Mouse (Mus musculus): ENCODE results near the gene Cd69. TPM values are rescaled to one million over a fixed set of nuclear protein-coding genes. Genes with fewer than 3 reads are reported as not detected.

The Cd69 gene
- polyA plus RNA-seq, 1 experiment from 2014 or later: 0.24 TPM

GRCm38 (mm10) chr6:129254949-129255602 is 20.2 kb downstream of the Cd69 start:
- no peaks in the 10 kb centered on the region for H3K27me3 ChIP-seq (replicated peaks; ENCODE audit: control insufficient read depth, insufficient read depth, low read length)
- H3K9ac ChIP-seq (ENCODE audit: low read depth, low read length): no peak overlapping the region
- H3K27ac ChIP-seq (ENCODE audit: low read length): no peak overlapping the region
- no peaks in the 10 kb centered on the region for H3K36me3 ChIP-seq (ENCODE audit: control insufficient read depth, insufficient read depth, low read length)
- no peak overlapping the region for H3K4me3 ChIP-seq (ENCODE audit: low read length)
- ATAC-seq: peak; percentile 50
- no peaks in the 10 kb centered on the region for H3K9me3 ChIP-seq (ENCODE audit: control insufficient read depth, low read length)
- no peak overlapping the region for H3K4me2 ChIP-seq (ENCODE audit: low read depth, low read length)
- WGBS: 12% methylated on average over 4 of the region's 4 CpGs
- no peaks in the 10 kb centered on the region for H3K4me1 ChIP-seq (ENCODE audit: control insufficient read depth, insufficient read depth, low read length)

GRCm38 (mm10) chr6:129254314-129254713 is 20.9 kb downstream of the Cd69 start:
- no peak overlapping the region for H3K9ac ChIP-seq (ENCODE audit: low read depth, low read length)
- H3K9me3 ChIP-seq (ENCODE audit: control insufficient read depth, low read length): no peaks in the 10 kb centered on the region
- H3K4me3 ChIP-seq (ENCODE audit: low read length): no peak overlapping the region
- peak; percentile 57 for ATAC-seq
- H3K27ac ChIP-seq (ENCODE audit: low read length): no peak overlapping the region
- 62% methylated on average over 4 of the region's 4 CpGs for WGBS
- no peaks in the 10 kb centered on the region for H3K4me1 ChIP-seq (ENCODE audit: control insufficient read depth, insufficient read depth, low read length)
- no peaks in the 10 kb centered on the region for H3K27me3 ChIP-seq (replicated peaks; ENCODE audit: control insufficient read depth, insufficient read depth, low read length)
- H3K4me2 ChIP-seq (ENCODE audit: low read depth, low read length): no peak overlapping the region
- H3K36me3 ChIP-seq (ENCODE audit: control insufficient read depth, insufficient read depth, low read length): no peaks in the 10 kb centered on the region

DNA sequence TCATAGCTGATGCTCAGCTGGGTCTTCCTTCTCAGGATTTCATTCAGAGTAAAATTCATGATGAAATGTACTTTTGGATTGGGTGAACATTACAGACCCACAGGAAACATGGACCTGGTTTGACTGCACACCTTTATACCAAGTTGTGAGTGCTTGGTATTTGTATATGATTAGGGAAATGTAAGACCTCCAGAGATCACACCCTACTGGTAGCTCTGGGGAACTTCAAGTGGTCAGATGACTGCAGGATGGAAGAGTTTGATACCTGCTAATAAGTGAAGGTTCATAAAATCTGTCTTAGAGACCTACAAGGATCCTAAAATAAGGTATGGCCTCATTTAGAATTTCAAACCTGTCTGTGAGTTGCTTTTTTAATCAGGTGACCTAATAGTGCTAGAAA is 27.0 kb downstream of the Cd69 start:
- no peaks in the 10 kb centered on the region for H3K9me3 ChIP-seq (ENCODE audit: control insufficient read depth, low read length)
- H3K9ac ChIP-seq (ENCODE audit: low read depth, low read length): no peak overlapping the region
- H3K27ac ChIP-seq (ENCODE audit: low read length): no peak overlapping the region
- H3K4me2 ChIP-seq (ENCODE audit: low read depth, low read length): no peak overlapping the region
- H3K4me1 ChIP-seq (ENCODE audit: control insufficient read depth, insufficient read depth, low read length): no peaks in the 10 kb centered on the region
- H3K36me3 ChIP-seq (ENCODE audit: control insufficient read depth, insufficient read depth, low read length): no peaks in the 10 kb centered on the region
- H3K27me3 ChIP-seq (replicated peaks; ENCODE audit: control insufficient read depth, insufficient read depth, low read length): no peaks in the 10 kb centered on the region
- H3K4me3 ChIP-seq (ENCODE audit: low read length): no peak overlapping the region
- ATAC-seq: no peak

DNA sequence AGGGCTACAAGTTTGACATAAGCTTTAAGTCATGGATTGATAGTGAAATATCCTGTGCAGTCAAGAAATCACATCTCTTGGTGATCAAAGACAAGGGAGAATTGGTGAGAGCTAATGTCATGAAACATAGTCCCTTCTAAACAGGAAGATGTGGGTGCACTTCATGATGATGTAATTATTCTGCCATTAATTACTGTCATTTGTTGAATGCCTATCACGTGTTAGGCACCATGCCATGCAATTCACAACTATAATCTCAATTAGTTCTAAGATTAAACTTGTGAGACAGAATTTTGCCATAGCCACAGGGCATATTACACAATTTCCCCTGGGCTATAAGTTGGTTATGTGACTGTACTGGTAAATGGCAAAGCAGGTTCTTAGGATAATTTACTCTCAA is 28.2 kb downstream of the Cd69 start:
- H3K9me3 ChIP-seq (ENCODE audit: control insufficient read depth, low read length): no peaks in the 10 kb centered on the region
- no peaks in the 10 kb centered on the region for H3K36me3 ChIP-seq (ENCODE audit: control insufficient read depth, insufficient read depth, low read length)
- no peaks in the 10 kb centered on the region for H3K27me3 ChIP-seq (replicated peaks; ENCODE audit: control insufficient read depth, insufficient read depth, low read length)
- H3K4me2 ChIP-seq (ENCODE audit: low read depth, low read length): no peak overlapping the region
- WGBS: 75% methylated on average over 1 of the region's 1 CpGs
- H3K4me3 ChIP-seq (ENCODE audit: low read length): no peak overlapping the region
- ATAC-seq: no peak
- no peaks in the 10 kb centered on the region for H3K4me1 ChIP-seq (ENCODE audit: control insufficient read depth, insufficient read depth, low read length)
- H3K9ac ChIP-seq (ENCODE audit: low read depth, low read length): no peak overlapping the region
- H3K27ac ChIP-seq (ENCODE audit: low read length): no peak overlapping the region

GRCm38 (mm10) chr6:129245793-129246192 is 29.4 kb downstream of the Cd69 start:
- Histone ChIP-seq H3K4me3 (ENCODE audit: low read length) (no peak overlapping the region), H3K9ac (ENCODE audit: low read depth, low read length) (no peak overlapping the region), H3K9me3 (ENCODE audit: control insufficient read depth, low read length) (no peaks in the 10 kb centered on the region), H3K4me1 (ENCODE audit: control insufficient read depth, insufficient read depth, low read length) (no peaks in the 10 kb centered on the region), H3K27ac (ENCODE audit: low read length) (no peak overlapping the region), H3K4me2 (ENCODE audit: low read depth, low read length) (no peak overlapping the region), H3K36me3 (ENCODE audit: control insufficient read depth, insufficient read depth, low read length) (no peaks in the 10 kb centered on the region), H3K27me3 (replicated peaks; ENCODE audit: control insufficient read depth, insufficient read depth, low read length) (no peaks in the 10 kb centered on the region)
- ATAC-seq: no peak

DNA sequence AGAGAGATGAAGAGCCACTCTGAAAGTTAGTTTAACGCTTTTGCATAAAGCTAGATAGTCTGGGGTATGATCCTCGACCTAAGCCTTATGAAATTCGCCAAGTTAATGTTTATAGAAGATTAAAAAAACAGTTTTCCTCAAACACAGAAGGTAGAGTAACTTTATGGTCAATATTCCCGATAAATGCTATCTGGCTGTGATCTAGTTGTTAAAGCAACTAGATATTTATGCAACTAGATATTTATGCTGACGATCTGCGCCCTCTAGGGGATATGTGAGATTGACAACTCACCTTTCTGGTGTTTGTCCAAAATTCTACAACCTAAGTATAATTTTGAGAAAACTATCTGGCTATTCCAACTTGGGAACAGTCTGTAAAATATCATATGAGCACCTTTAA is 33.3 kb downstream of the Cd69 start:
- WGBS: 45% methylated on average over 6 of the region's 6 CpGs
- Histone ChIP-seq H3K9me3 (ENCODE audit: control insufficient read depth, low read length) (no peaks in the 10 kb centered on the region), H3K27ac (ENCODE audit: low read length) (no peak overlapping the region), H3K27me3 (replicated peaks; ENCODE audit: control insufficient read depth, insufficient read depth, low read length) (no peaks in the 10 kb centered on the region), H3K4me1 (ENCODE audit: control insufficient read depth, insufficient read depth, low read length) (peaks cover under 1% of the 10 kb centered on the region; the same call in 1 of the 2 replicates), H3K9ac (ENCODE audit: low read depth, low read length) (no peak overlapping the region), H3K4me3 (ENCODE audit: low read length) (no peak overlapping the region), H3K4me2 (ENCODE audit: low read depth, low read length) (no peak overlapping the region), H3K36me3 (ENCODE audit: control insufficient read depth, insufficient read depth, low read length) (no peaks in the 10 kb centered on the region)
- no peak for ATAC-seq

DNA sequence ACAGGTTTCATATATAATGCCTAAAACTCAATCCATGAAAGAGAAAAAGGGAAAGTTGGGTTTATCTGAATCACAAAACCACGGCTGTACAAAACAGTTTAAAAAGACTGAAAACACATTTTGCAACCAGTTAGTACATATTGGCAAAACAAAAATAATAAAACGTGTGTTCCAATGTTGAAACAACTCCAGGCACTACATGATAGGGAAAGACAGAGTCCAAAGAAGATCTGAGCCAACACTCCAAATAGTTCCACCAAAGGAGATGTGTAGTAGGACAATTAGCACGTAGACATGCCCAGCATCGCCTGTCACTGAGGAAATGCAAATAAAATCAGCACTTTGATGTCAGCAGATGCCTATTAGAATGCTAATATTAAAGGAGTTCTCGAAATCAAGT is 33.8 kb downstream of the Cd69 start:
- H3K4me2 ChIP-seq (ENCODE audit: low read depth, low read length): no peak overlapping the region
- no peaks in the 10 kb centered on the region for H3K36me3 ChIP-seq (ENCODE audit: control insufficient read depth, insufficient read depth, low read length)
- H3K9me3 ChIP-seq (ENCODE audit: control insufficient read depth, low read length): no peaks in the 10 kb centered on the region
- peaks cover 2% of the 10 kb centered on the region; the same call in 1 of the 2 replicates for H3K4me1 ChIP-seq (ENCODE audit: control insufficient read depth, insufficient read depth, low read length)
- H3K4me3 ChIP-seq (ENCODE audit: low read length): no peak overlapping the region
- no peak for ATAC-seq
- H3K27me3 ChIP-seq (replicated peaks; ENCODE audit: control insufficient read depth, insufficient read depth, low read length): no peaks in the 10 kb centered on the region
- 69% methylated on average over 5 of the region's 5 CpGs for WGBS
- H3K9ac ChIP-seq (ENCODE audit: low read depth, low read length): no peak overlapping the region
- H3K27ac ChIP-seq (ENCODE audit: low read length): no peak overlapping the region

GRCm38 (mm10) chr6:129239564-129240248 is 35.5 kb downstream of the Cd69 start:
- no peak for ATAC-seq
- WGBS: 85% methylated on average over 9 of the region's 9 CpGs
- H3K27me3 ChIP-seq (replicated peaks; ENCODE audit: control insufficient read depth, insufficient read depth, low read length): no peaks in the 10 kb centered on the region
- peaks cover 11% of the 10 kb centered on the region for H3K4me1 ChIP-seq (ENCODE audit: control insufficient read depth, insufficient read depth, low read length)
- no peak overlapping the region for H3K27ac ChIP-seq (ENCODE audit: low read length)
- no peak overlapping the region for H3K4me2 ChIP-seq (ENCODE audit: low read depth, low read length)
- H3K36me3 ChIP-seq (ENCODE audit: control insufficient read depth, insufficient read depth, low read length): no peaks in the 10 kb centered on the region
- H3K9me3 ChIP-seq (ENCODE audit: control insufficient read depth, low read length): no peaks in the 10 kb centered on the region
- no peak overlapping the region for H3K9ac ChIP-seq (ENCODE audit: low read depth, low read length)
- no peak overlapping the region for H3K4me3 ChIP-seq (ENCODE audit: low read length)

DNA sequence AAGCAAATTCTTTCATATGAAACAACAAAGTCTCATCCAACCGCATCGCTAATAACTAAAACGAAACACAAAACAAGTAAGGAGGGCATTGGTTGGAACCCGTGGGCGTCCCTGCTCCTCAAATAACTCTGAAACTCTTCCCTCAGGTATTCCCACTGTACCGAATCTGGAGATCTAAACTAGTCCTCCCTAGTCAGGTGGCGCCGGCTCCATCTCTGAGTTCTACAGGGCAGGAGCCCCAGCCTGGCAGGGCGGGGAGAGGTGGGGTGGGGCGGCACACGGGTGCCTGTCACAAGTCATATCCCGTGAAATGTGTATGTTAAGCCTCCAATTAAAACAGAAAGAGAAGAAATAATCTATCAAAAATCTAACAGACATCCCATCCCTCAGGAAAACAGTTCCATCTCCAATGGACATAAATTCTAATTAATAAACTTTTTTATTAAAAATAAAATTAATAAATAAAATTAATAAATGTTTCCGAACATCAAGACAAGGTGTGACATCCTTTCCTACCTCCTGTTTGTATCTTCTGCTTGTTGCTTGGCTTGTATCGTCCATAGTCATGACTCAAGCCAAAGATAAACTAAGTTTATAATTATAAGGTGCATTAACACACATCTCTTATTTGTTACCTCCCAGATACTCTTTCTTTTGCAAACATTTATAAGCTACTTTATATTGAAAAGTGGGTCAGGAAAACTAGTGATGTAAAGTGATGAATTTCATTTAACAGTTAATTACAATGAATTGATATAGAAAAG is 36.8 kb downstream of the Cd69 start:
- Histone ChIP-seq H3K9me3 (ENCODE audit: control insufficient read depth, low read length) (no peaks in the 10 kb centered on the region), H3K4me3 (ENCODE audit: low read length) (peak overlapping the region; percentile 57), H3K4me1 (ENCODE audit: control insufficient read depth, insufficient read depth, low read length) (peaks cover 13% of the 10 kb centered on the region), H3K27ac (ENCODE audit: low read length) (peak overlapping the region; percentile 75), H3K9ac (ENCODE audit: low read depth, low read length) (peak overlapping the region; percentile 67), H3K36me3 (ENCODE audit: control insufficient read depth, insufficient read depth, low read length) (no peaks in the 10 kb centered on the region), H3K4me2 (ENCODE audit: low read depth, low read length) (peak overlapping the region; percentile 56), H3K27me3 (replicated peaks; ENCODE audit: control insufficient read depth, insufficient read depth, low read length) (no peaks in the 10 kb centered on the region)
- peak; percentile 90 for ATAC-seq
- 10% methylated on average over 14 of the region's 14 CpGs for WGBS
